Mouse (Mus musculus): ENCODE results near the gene Elmo3.

GRCm38 (mm10) chr8:105342768-105343167 lies 37.4 kb downstream of the Elmo3 start:
- TF ChIP-seq POLR2A (IDR thresholded peaks at IDR 0.05; ENCODE audit: control insufficient read depth, low read depth, low read length): no peak
- TF ChIP-seq CTCF (IDR thresholded peaks at IDR 0.05; ENCODE audit: control insufficient read depth, insufficient read depth, insufficient replicate concordance, low read depth, low read length): no peak
